Mouse (Mus musculus): ENCODE data around the gene Fgf2. TPM values are rescaled to one million over a fixed set of nuclear protein-coding genes. Genes with fewer than 3 reads are reported as not detected.
A peak's percentile ranks its signal among the peaks of the same experiment; 100 is the strongest.

Fgf2 gene
- polyA plus RNA-seq, 1 experiment from 2014 or later = 1.1 TPM

- peak; percentile 68 for DNase-seq (ENCODE audit: low spot score)
Observed at GRCm38 (mm10) chr3:37414413-37414960, 66.3 kb downstream of the Fgf2 start.

- no peak for DNase-seq (ENCODE audit: low spot score)
Observed at GRCm38 (mm10) chr3:37418341-37418740, 70.2 kb downstream of the Fgf2 start.

DNA sequence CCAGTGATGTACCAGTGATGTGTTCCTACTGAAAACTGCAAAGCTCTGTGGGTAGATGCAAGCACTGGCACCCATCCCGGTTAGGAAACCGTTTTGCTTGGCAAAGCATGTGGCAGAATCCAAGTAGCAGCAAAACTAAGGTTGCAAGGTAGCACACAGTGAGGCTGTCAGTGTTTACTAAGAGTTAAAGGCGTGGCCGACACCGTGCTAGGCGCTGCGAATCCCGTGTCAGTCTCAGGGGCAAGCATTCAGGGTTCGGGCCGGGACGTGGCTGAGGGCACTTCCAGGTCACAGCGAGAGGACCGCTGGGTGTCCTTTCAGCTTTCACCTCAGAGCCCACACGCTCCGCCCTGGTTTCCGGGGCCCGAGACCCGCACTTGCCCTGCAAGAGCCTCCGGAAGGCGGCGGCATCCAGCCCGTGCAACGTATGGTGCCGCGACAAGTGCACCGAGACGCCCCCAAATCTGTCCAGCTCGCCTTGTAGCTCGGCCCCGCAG lies 70.9 kb downstream of the Fgf2 start:
- DNase-seq (ENCODE audit: low spot score) = no peak

DNA sequence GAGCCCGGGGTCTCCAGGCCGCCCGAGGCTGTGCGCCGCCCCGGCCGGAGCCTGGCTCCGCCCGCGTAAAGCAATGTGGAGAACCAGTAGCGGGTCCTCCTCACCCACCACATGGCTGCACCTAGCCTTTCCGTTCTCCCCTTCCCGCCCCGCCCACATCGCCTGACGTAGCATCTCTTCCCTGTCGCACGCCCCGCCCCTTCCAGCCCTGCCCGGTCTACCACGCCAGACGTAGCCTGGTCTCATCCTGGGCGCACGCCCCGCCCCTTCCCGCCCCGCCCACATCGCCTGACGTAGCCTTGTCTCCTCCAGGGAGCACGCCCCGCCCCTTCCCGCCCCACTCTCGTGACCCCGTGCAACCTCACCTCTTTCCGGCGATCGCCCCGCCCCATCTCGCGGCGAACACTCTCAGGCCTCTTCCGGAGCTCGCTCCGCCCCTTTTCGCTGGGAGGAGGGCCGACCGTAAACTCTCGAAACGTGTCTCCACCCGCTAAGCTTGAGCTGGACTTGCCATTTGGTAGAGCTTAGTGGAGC lies 71.4 kb downstream of the Fgf2 start, which contains the start of gene Spata5:
TSS of gene Spata5 (plus strand) at position 439 of the 534 bp plus-strand sequence.
- DNase-seq (ENCODE audit: low spot score) = peak; percentile 100

DNA sequence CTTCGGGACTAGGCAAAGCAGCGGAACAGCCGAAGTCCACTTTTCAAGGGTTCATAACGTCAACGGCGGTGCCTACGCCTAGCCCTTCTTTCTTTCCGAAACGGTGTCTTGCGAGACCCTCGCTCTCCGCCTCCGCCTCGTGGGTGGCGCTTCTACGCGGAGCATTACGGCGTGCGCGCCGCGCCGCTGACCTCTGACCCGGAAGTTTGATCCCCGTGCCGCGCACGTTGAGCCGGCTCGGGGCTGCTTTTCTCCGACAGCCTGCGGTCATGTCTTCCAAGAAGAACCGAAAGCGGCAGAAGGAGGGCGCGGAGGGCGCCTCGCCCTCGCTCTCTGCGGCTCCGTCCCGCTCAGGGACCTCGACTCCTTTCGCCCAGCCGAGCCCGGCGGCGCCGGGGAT lies 71.9 kb downstream of the Fgf2 start, which contains the start of gene Nudt6:
TSS of gene Nudt6 (minus strand) at position 140 of the 400 bp plus-strand sequence.
- DNase-seq (ENCODE audit: low spot score) = peak; percentile 96

- peak; percentile 32 for DNase-seq (ENCODE audit: low spot score)
Observed at GRCm38 (mm10) chr3:37420641-37421040, 72.5 kb downstream of the Fgf2 start.

DNA sequence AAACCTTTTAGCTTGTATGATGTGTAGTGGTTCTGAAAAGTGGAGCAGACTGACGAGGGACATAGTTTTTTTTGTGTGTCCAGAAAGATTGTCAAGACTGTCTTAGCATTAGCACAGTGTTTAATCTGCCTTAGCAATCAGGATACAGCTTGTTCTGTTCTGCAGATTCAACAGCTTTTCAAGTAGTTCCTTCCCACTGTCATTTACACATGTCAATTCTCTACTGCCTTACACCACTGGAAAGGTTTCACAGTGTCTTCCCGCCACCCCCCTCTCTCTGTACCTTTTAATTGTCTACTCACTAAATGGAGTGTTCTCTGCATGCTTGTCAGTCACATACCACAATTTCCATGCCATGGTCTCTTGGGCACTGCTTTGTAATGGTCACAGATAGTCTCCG lies 73.0 kb downstream of the Fgf2 start:
- peak; percentile 17 for DNase-seq (ENCODE audit: low spot score)

DNA sequence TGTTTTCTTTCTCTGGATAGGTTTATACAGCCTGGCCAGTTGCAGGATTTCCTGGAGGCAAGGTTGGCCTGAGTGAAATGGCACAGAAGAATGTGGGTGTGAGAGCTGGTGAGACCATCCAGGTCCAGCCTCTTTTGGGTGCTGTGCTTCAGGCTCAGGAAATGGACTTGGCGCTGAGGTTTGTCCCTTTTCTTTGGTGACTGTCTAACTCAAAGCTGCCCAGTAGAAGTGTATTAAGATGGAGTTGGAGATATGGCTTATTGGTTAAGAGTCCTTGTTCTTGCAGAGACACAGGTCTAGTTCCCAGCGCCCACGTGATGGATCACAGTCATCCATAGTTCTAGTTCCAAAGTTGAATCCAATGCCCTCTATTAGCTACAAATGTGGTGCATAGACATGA lies 77.9 kb downstream of the Fgf2 start:
- DNase-seq (ENCODE audit: low spot score) = no peak

DNA sequence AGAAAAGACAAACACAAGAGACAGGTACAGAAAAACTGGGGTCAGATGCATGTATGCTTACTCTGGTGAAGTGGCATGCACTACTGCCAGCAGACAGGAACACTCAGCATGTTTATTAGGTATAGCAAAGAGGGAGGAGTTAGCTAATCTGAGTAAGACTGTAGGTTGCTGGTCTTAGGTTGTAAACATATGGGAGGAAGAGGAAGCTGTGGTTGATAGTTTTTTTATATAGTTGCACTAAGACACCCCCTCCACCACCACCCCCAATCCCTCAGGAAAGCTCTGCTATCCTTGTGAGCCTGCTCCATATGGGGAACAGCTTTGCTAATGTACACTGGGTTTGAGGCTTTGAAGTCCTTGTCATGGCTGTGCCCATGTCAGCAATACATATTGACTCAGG lies 82.2 kb downstream of the Fgf2 start:
- no peak for DNase-seq (ENCODE audit: low spot score)

- no peak for DNase-seq (ENCODE audit: low spot score)
Observed at GRCm38 (mm10) chr3:37439770-37440169, 91.6 kb downstream of the Fgf2 start.

DNA sequence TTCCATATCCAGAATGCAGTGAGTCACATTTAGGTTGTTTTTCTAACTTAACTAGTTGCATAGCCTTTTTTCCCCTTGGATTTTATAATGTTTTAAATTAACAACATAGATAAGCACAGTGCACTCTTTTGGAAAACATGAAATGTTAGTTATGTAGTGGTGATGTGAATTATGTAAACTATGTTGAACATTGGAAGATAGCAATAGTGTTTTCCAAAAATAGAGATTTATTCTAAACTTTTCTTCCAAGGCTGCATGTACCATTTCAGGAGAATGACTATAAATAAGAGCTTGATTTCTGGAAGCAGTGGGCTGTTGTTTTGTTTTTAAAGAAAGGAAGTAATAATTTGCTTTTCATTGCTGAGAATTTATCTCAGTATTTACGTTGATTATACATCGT lies 95.3 kb downstream of the Fgf2 start:
- DNase-seq (ENCODE audit: low spot score) = no peak

DNA sequence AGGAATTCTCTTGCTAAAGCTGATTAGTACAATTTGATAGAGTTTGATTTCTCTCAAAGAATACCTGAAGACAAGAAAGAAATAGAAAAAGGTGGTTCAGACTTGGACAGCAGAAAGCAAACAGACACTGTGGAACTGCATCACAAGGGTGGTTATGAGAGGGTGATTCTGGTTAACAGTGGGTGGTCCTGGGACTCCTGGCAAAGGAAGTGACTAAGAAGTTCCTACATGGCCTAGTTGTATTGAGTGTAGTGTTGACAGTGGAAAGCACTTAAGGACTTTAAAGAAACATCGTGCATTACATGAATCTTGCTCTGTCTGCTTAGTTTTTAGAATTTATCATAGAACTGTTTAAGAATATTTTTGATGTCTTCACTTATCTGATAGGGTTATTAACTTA lies 107.8 kb downstream of the Fgf2 start:
- no peak for DNase-seq (ENCODE audit: low spot score)

Other genes starting within 250 kb of the Fgf2 start
- 0.69 and 0.87 TPM in 2 replicates for gene Il2, start 222.4 kb upstream of the Fgf2 start, polyA plus RNA-seq (2015; fragmentation: Nextera tagmentation; extraction: Ambion mirVana)
- gene Il21, start 115.7 kb upstream of the Fgf2 start, polyA plus RNA-seq (2015; fragmentation: Nextera tagmentation; extraction: Ambion mirVana) = 0.22 and 0.26 TPM in 2 replicates
- 4.6 and 5.0 TPM in 2 replicates for gene Bbs12, start 35.8 kb upstream of the Fgf2 start, polyA plus RNA-seq (2015; fragmentation: Nextera tagmentation; extraction: Ambion mirVana)
- gene Cetn4, start 35.6 kb upstream of the Fgf2 start, polyA plus RNA-seq (2015; fragmentation: Nextera tagmentation; extraction: Ambion mirVana) = 1.8 and 2.6 TPM in 2 replicates
- gene Spata5, start 71.5 kb downstream of the Fgf2 start, polyA plus RNA-seq (2015; fragmentation: Nextera tagmentation; extraction: Ambion mirVana) = 26.8 and 33.9 TPM in 2 replicates
- gene Nudt6, start 71.9 kb downstream of the Fgf2 start, polyA plus RNA-seq (2015; fragmentation: Nextera tagmentation; extraction: Ambion mirVana) = 14.4 and 15.4 TPM in 2 replicates